Mouse (Mus musculus): ENCODE measurements at regions not wholly inside any gene's neighbourhood (a gene's known extent, or its start where the extent isn't known, plus 50 kb on each side); places are given as distances from the start of the nearest gene placed in this dataset.

DNA sequence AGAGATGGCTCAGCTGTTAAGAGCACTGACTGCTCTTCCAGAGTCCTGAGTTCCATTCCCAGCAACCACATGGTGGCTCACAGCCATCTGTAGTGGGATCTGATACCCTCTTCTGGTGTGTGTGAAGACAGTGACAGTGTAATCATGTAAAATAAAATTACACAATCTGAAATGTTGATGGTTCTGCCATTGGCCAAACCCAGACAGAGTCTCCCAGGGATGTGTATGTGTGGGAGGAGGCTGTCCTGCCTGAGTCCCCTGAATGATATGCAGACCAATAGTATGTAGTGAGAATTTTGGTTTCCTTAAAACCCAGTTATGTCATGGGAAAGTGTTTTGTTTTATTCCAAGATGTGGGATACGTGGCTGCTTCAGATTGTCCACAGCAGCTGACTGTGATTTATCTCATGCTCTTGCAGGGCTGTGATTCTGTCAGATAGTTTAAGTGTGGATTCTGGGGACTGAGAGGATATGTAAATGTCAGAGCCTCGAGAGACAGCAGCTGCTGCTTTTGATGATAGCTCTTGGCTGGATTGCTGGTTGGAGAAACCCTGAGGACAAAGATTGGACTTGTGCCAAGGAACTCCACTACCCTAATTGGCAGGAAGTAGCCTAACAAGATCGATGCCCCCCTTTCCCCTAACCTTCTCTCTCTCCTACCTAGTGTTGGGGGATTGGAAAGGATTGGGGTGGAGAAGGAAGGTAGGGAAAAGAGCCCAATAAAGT, 321.6 kb upstream of the Arglu1 start:
- TF ChIP-seq POLR2A (IDR thresholded peaks at IDR 0.05; ENCODE audit: low read depth, low read length) (no peak), CTCF (IDR thresholded peaks at IDR 0.05; ENCODE audit: borderline replicate concordance, insufficient read depth, low read length) (no peak)
- Histone ChIP-seq H3K4me1 (ENCODE audit: control insufficient read depth, insufficient read depth, low read length) (no peaks in the 10 kb centered on the region), H3K4me3 (ENCODE audit: insufficient read depth, low read length) (no peak overlapping the region), H3K27ac (ENCODE audit: insufficient read depth, low read length) (no peak overlapping the region)

GRCm38 (mm10) chr8:9008006-9008780, 317.9 kb upstream of the Arglu1 start:
- TF ChIP-seq POLR2A (IDR thresholded peaks at IDR 0.05; ENCODE audit: low read depth, low read length), result no peak
- TF ChIP-seq CTCF (IDR thresholded peaks at IDR 0.05; ENCODE audit: borderline replicate concordance, insufficient read depth, low read length), result no peak
- Histone ChIP-seq H3K4me1 (ENCODE audit: control insufficient read depth, insufficient read depth, low read length) (no peaks in the 10 kb centered on the region), H3K27ac (ENCODE audit: insufficient read depth, low read length) (no peak overlapping the region), H3K4me3 (ENCODE audit: insufficient read depth, low read length) (no peak overlapping the region)

DNA sequence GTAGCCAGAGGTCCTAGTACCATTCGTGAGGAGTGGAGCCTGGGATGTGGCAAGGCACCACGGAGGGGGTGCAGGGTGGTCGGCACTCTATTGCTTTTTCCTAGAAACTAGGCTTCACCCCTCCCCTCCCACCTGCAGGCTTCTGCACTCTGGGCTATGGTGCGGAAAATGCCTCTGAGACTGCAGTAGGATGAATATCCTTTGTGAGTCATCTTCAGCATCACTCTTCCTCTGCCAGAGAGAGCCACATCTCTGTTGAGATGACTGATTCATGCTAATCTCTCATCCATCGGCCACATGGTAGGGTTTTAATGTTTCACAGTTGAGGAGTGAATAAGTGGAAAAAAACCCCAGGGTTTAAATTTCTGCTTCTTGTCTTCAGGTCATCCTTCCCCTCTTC, 309.6 kb upstream of the Arglu1 start:
- Histone ChIP-seq H3K4me3 (ENCODE audit: insufficient read depth, low read length) (no peak overlapping the region), H3K4me1 (ENCODE audit: control insufficient read depth, insufficient read depth, low read length) (no peaks in the 10 kb centered on the region), H3K27ac (ENCODE audit: insufficient read depth, low read length) (no peak overlapping the region)
- TF ChIP-seq CTCF (IDR thresholded peaks at IDR 0.05; ENCODE audit: borderline replicate concordance, insufficient read depth, low read length) (no peak), POLR2A (IDR thresholded peaks at IDR 0.05; ENCODE audit: low read depth, low read length) (no peak)

DNA sequence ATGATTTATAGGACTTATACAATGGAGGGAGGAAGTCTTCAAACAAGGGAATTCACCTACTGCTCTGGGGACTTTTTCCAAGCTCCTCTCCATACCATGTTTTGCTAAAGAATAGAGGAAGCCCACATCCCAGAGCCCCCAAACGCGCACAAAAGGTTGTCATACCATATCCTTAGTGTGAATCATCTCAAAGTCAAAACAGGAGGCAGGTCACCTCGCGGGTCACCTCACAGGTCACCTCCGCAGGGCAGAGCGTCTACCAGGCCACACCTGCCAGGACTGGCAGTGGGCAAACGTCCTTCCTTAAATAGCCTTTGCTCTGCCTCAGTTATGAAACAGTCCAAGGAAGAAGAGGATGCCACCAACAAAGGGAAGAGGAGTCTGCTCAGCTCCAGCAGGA, 307.3 kb upstream of the Arglu1 start:
- Histone ChIP-seq H3K27ac (ENCODE audit: insufficient read depth, low read length) (no peak overlapping the region), H3K4me3 (ENCODE audit: insufficient read depth, low read length) (no peak overlapping the region), H3K4me1 (ENCODE audit: control insufficient read depth, insufficient read depth, low read length) (no peaks in the 10 kb centered on the region)
- no peak for TF ChIP-seq POLR2A (IDR thresholded peaks at IDR 0.05; ENCODE audit: low read depth, low read length)
- TF ChIP-seq CTCF (IDR thresholded peaks at IDR 0.05; ENCODE audit: borderline replicate concordance, insufficient read depth, low read length), result no peak

GRCm38 (mm10) chr8:8994596-8995189, 304.4 kb upstream of the Arglu1 start:
- Histone ChIP-seq H3K4me3 (ENCODE audit: insufficient read depth, low read length) (no peak overlapping the region), H3K4me1 (ENCODE audit: control insufficient read depth, insufficient read depth, low read length) (peaks cover 7% of the 10 kb centered on the region), H3K27ac (ENCODE audit: insufficient read depth, low read length) (no peak overlapping the region)
- TF ChIP-seq POLR2A (IDR thresholded peaks at IDR 0.05; ENCODE audit: low read depth, low read length) (no peak), CTCF (IDR thresholded peaks at IDR 0.05; ENCODE audit: borderline replicate concordance, insufficient read depth, low read length) (no peak)

GRCm38 (mm10) chr8:8994008-8994407, 303.7 kb upstream of the Arglu1 start:
- Histone ChIP-seq H3K4me1 (ENCODE audit: control insufficient read depth, insufficient read depth, low read length) (peaks cover 7% of the 10 kb centered on the region), H3K27ac (ENCODE audit: insufficient read depth, low read length) (no peak overlapping the region), H3K4me3 (ENCODE audit: insufficient read depth, low read length) (no peak overlapping the region)
- TF ChIP-seq CTCF (IDR thresholded peaks at IDR 0.05; ENCODE audit: borderline replicate concordance, insufficient read depth, low read length), result no peak
- no peak for TF ChIP-seq POLR2A (IDR thresholded peaks at IDR 0.05; ENCODE audit: low read depth, low read length)

- H3K27ac ChIP-seq (ENCODE audit: insufficient read depth, low read length), result peak overlapping the region; percentile 5; the same call in 1 of the 2 replicates
- H3K4me1 ChIP-seq (ENCODE audit: control insufficient read depth, insufficient read depth, low read length), result peaks cover 7% of the 10 kb centered on the region
- no peak overlapping the region for H3K4me3 ChIP-seq (ENCODE audit: insufficient read depth, low read length)
- TF ChIP-seq CTCF (IDR thresholded peaks at IDR 0.05; ENCODE audit: borderline replicate concordance, insufficient read depth, low read length) (no peak), POLR2A (IDR thresholded peaks at IDR 0.05; ENCODE audit: low read depth, low read length) (0 out of 2 replicates have a peak, but pooled peaks have one; percentile 11)
Measured at GRCm38 (mm10) chr8:8992461-8993032, 302.2 kb upstream of the Arglu1 start.

- Histone ChIP-seq H3K4me3 (ENCODE audit: insufficient read depth, low read length) (no peak overlapping the region), H3K27ac (ENCODE audit: insufficient read depth, low read length) (peak overlapping the region; percentile 79), H3K4me1 (ENCODE audit: control insufficient read depth, insufficient read depth, low read length) (peaks cover 7% of the 10 kb centered on the region)
- TF ChIP-seq POLR2A (IDR thresholded peaks at IDR 0.05; ENCODE audit: low read depth, low read length), result no peak
- TF ChIP-seq CTCF (IDR thresholded peaks at IDR 0.05; ENCODE audit: borderline replicate concordance, insufficient read depth, low read length), result no peak
Measured at GRCm38 (mm10) chr8:8991026-8991425, 300.7 kb upstream of the Arglu1 start.

- TF ChIP-seq CTCF (IDR thresholded peaks at IDR 0.05; ENCODE audit: borderline replicate concordance, insufficient read depth, low read length) (no peak), POLR2A (IDR thresholded peaks at IDR 0.05; ENCODE audit: low read depth, low read length) (no peak)
- Histone ChIP-seq H3K27ac (ENCODE audit: insufficient read depth, low read length) (no peak overlapping the region), H3K4me1 (ENCODE audit: control insufficient read depth, insufficient read depth, low read length) (peaks cover 3% of the 10 kb centered on the region), H3K4me3 (ENCODE audit: insufficient read depth, low read length) (no peak overlapping the region)
Measured at GRCm38 (mm10) chr8:8986068-8986467, 295.7 kb upstream of the Arglu1 start.
